Mouse (Mus musculus): ENCODE measurements around the gene Tet3. TPM values are rescaled to one million over a fixed set of nuclear protein-coding genes. Genes with fewer than 3 reads are reported as not detected.
A peak's percentile ranks its signal among the peaks of the same experiment; 100 is the strongest.

Gene Tet3
- polyA plus RNA-seq, 1 experiment from 2014 or later, result 47.1 TPM

DNA sequence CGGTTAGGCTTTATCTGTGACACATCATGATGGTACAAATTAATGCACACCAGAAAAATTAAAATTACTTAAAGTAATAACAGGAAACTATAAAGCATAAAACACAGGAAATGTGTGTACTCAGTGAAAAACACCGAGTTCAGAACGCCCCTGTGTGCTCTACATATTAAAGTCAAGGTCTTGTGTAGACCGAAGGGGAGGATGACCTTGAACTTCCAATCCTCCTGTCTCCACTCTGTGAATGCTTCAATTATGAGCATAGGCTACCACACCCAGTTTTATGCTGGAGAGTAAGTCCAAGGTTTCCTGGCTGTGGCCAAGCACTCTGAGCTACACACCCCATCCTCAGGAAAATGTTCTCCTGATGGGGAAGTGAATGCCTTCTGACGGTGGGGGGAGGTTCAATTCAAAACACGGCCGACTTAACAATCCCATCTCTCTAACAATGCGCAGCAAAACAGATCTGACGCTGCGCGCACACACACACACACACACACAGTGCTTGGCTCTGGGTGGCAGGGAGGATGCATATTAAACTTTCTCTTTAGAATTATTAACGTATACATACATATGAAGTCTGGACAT is 43.4 kb downstream of the Tet3 start:
- Histone ChIP-seq H3K9me3 (ENCODE audit: control insufficient read depth, low read length) (no peaks in the 10 kb centered on the region), H3K27ac (ENCODE audit: low read length) (no peak overlapping the region), H3K4me3 (ENCODE audit: low read length) (no peak overlapping the region), H3K4me2 (ENCODE audit: low read depth, low read length) (no peak overlapping the region), H3K4me1 (replicated peaks; ENCODE audit: control insufficient read depth, insufficient read depth, low read length) (peaks cover 69% of the 10 kb centered on the region), H3K36me3 (ENCODE audit: control insufficient read depth, insufficient read depth, low read length) (0 out of 2 replicates have a peak, but pooled peaks cover 6% of the 10 kb centered on the region), H3K9ac (ENCODE audit: low read length) (no peak overlapping the region), H3K27me3 (ENCODE audit: control insufficient read depth, insufficient read depth, low read depth, low read length) (no peaks in the 10 kb centered on the region)
- 79% methylated on average over 12 of the region's 12 CpGs for WGBS
- ATAC-seq (ENCODE audit: low read depth), result 0 out of 2 replicates have a peak, but pooled peaks have one; percentile 19

DNA sequence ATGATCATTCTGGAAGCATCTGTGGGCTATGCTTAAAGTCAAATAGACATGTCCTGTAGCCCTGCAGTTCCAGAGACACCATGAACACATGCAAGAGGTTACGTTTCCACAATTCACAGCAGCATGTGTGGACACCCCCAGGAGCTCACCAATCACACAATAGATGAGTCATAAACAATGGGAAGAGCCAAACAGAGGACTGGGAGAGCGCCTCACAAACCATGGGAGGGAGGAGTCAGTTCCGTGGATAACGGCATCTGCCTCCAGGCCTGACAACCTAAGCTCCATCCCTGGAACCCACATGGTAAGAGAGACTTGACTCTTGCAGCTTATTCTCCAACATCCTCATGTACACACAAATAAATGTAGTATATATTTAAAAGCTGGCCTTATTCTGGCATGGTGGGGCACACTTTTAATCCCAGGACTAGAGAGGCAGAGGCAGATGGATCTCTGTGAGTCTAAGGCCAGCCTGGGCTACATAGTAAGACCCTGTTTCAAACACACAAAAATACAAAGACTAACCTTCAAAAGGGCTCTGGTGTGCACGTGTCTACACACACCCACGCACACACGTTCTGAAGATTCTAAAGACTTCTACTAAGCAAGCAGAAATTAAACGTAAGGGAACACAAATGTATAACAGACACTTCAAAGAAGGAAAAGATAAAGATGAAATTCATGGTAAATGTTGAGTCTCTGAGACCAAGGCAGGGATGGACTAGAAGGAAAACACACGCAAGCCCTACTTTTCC is 44.1 kb downstream of the Tet3 start:
- no peak for ATAC-seq (ENCODE audit: low read depth)
- H3K4me1 ChIP-seq (replicated peaks; ENCODE audit: control insufficient read depth, insufficient read depth, low read length), result peaks cover 76% of the 10 kb centered on the region
- no peak overlapping the region for H3K4me2 ChIP-seq (ENCODE audit: low read depth, low read length)
- no peak overlapping the region for H3K4me3 ChIP-seq (ENCODE audit: low read length)
- no peaks in the 10 kb centered on the region for H3K27me3 ChIP-seq (ENCODE audit: control insufficient read depth, insufficient read depth, low read depth, low read length)
- no peak overlapping the region for H3K9ac ChIP-seq (ENCODE audit: low read length)
- 76% methylated on average over 9 of the region's 9 CpGs for WGBS
- H3K27ac ChIP-seq (ENCODE audit: low read length), result no peak overlapping the region
- H3K36me3 ChIP-seq (ENCODE audit: control insufficient read depth, insufficient read depth, low read length), result 0 out of 2 replicates have a peak, but pooled peaks cover 6% of the 10 kb centered on the region
- H3K9me3 ChIP-seq (ENCODE audit: control insufficient read depth, low read length), result no peaks in the 10 kb centered on the region

DNA sequence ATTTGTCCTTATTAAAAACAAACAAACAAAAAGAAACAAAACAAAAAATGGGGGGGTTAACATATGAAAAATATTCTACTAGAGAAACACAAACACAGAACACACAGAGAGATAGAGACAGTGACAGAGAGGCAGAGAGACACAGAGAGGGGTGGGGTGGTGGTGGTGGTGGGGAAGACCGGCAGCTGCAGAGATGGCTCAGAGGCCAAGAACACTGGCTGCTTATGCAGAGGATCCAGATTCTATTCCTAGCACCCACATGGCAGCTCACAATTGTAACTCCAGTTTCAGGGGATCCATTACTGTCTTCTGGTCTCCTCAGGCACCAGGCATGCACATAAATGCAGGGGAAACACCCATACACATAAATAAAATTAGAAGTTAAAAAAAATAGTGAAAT is 45.2 kb downstream of the Tet3 start:
- H3K36me3 ChIP-seq (ENCODE audit: control insufficient read depth, insufficient read depth, low read length), result 0 out of 2 replicates have a peak, but pooled peaks cover 6% of the 10 kb centered on the region
- no peak for ATAC-seq (ENCODE audit: low read depth)
- H3K9me3 ChIP-seq (ENCODE audit: control insufficient read depth, low read length), result no peaks in the 10 kb centered on the region
- no peaks in the 10 kb centered on the region for H3K27me3 ChIP-seq (ENCODE audit: control insufficient read depth, insufficient read depth, low read depth, low read length)
- WGBS, result 45% methylated on average over 1 of the region's 1 CpGs
- H3K9ac ChIP-seq (ENCODE audit: low read length), result no peak overlapping the region
- no peak overlapping the region for H3K4me3 ChIP-seq (ENCODE audit: low read length)
- peaks cover 75% of the 10 kb centered on the region for H3K4me1 ChIP-seq (replicated peaks; ENCODE audit: control insufficient read depth, insufficient read depth, low read length)
- no peak overlapping the region for H3K4me2 ChIP-seq (ENCODE audit: low read depth, low read length)
- H3K27ac ChIP-seq (ENCODE audit: low read length), result no peak overlapping the region

DNA sequence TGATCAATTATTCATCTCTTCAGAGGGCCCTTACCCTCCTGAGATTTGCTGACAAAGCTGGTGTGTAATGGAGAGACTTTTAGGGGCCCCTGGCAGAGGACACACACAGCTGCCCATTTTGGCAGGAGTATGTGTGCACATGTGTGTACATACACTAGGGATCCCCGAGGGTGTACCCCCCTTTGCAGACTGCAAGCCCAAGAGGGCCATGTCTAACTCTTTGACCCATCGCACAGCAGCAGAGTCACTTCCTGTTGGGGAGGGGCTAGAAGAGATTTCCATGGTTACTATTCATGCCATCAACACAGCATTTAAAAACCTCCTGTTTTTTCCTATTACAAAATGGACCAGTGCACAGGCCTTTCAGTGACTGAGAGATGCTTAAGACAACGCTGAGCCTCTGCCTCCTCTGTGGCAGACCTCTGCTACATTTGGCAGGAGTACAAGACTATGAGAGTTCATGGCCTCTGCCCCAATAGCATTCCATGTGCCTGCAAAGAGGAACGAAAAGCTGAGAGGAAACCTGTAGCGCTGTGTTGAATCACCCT is 46.0 kb downstream of the Tet3 start:
- no peak overlapping the region for H3K4me2 ChIP-seq (ENCODE audit: low read depth, low read length)
- no peak overlapping the region for H3K9ac ChIP-seq (ENCODE audit: low read length)
- peaks cover 6% of the 10 kb centered on the region; the same call in 1 of the 2 replicates for H3K36me3 ChIP-seq (ENCODE audit: control insufficient read depth, insufficient read depth, low read length)
- no peak overlapping the region for H3K4me3 ChIP-seq (ENCODE audit: low read length)
- H3K27ac ChIP-seq (ENCODE audit: low read length), result no peak overlapping the region
- no peaks in the 10 kb centered on the region for H3K27me3 ChIP-seq (ENCODE audit: control insufficient read depth, insufficient read depth, low read depth, low read length)
- H3K4me1 ChIP-seq (replicated peaks; ENCODE audit: control insufficient read depth, insufficient read depth, low read length), result peaks cover 71% of the 10 kb centered on the region
- no peaks in the 10 kb centered on the region for H3K9me3 ChIP-seq (ENCODE audit: control insufficient read depth, low read length)
- 41% methylated on average over 5 of the region's 5 CpGs for WGBS
- 0 out of 2 replicates have a peak, but pooled peaks have one; percentile 18 for ATAC-seq (ENCODE audit: low read depth)

DNA sequence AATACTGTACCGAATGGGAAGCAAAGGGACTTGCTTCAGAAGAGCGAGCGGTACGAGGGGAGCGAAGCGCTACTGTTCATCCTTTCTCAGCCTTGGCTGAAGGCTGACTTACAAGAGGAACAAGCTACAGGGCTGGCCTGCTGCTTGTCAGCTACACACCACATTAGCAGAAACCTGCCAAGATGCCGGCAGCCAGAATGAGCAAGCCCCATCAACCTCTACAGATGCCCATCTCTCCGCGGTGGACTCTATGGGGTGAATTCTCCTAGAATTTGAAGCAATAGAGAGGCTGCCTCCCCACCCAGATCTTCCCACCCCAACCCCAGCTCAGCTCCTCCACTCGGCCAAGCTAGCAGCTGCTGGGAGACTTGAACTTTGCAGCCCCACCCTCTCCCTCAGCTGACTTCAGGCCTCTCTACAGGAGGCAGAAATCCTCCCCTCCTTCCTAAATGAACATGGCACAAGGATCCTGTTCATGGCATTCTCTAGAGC is 46.5 kb downstream of the Tet3 start:
- peaks cover 68% of the 10 kb centered on the region for H3K4me1 ChIP-seq (replicated peaks; ENCODE audit: control insufficient read depth, insufficient read depth, low read length)
- no peak overlapping the region for H3K27ac ChIP-seq (ENCODE audit: low read length)
- ATAC-seq (ENCODE audit: low read depth), result no peak
- no peaks in the 10 kb centered on the region for H3K27me3 ChIP-seq (ENCODE audit: control insufficient read depth, insufficient read depth, low read depth, low read length)
- no peaks in the 10 kb centered on the region for H3K9me3 ChIP-seq (ENCODE audit: control insufficient read depth, low read length)
- H3K4me2 ChIP-seq (ENCODE audit: low read depth, low read length), result no peak overlapping the region
- H3K4me3 ChIP-seq (ENCODE audit: low read length), result no peak overlapping the region
- peaks cover 6% of the 10 kb centered on the region; the same call in 1 of the 2 replicates for H3K36me3 ChIP-seq (ENCODE audit: control insufficient read depth, insufficient read depth, low read length)
- H3K9ac ChIP-seq (ENCODE audit: low read length), result no peak overlapping the region
- WGBS, result 75% methylated on average over 10 of the region's 10 CpGs

DNA sequence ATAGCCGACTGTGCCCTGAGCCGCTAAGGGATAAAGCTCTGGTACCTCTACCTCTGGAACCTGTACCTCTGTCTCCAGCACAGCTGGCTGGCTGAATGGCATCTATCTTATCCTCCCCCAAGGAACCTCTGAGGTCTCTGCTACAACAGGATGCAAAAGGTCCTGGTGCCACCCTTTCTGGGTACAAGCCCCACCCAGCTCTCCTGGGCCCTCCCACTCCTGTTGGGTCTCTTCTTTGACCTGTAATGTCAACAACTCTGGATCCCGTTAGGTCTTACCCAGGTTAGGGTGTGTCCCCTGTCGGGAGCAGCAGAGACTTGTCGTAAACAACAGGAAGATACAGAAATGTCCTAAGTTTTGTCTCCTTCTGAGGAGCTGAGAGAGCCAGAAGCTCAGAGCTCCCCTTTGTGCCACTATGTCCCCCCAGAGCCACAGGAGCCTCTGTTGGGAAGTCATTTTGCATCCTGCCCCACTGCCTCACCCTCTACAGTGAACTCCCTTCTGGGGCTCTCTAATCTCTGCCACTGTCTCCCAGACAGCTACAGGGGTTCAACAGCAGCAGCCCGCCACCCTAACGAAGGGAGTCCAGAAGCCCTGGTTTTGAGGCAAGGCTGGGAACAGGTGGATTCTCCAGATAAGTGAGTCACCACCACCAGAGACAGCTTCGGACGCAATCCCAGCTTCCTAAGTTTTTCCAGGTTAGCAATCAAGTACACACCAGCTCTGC is 47.1 kb downstream of the Tet3 start:
- no peak overlapping the region for H3K9ac ChIP-seq (ENCODE audit: low read length)
- H3K4me1 ChIP-seq (replicated peaks; ENCODE audit: control insufficient read depth, insufficient read depth, low read length), result peaks cover 61% of the 10 kb centered on the region
- no peak for ATAC-seq (ENCODE audit: low read depth)
- H3K4me3 ChIP-seq (ENCODE audit: low read length), result no peak overlapping the region
- H3K4me2 ChIP-seq (ENCODE audit: low read depth, low read length), result no peak overlapping the region
- H3K9me3 ChIP-seq (ENCODE audit: control insufficient read depth, low read length), result no peaks in the 10 kb centered on the region
- no peak overlapping the region; the same call in 1 of the 2 replicates for H3K27ac ChIP-seq (ENCODE audit: low read length)
- peaks cover 6% of the 10 kb centered on the region; the same call in 1 of the 2 replicates for H3K36me3 ChIP-seq (ENCODE audit: control insufficient read depth, insufficient read depth, low read length)
- WGBS, result 72% methylated on average over 9 of the region's 9 CpGs
- H3K27me3 ChIP-seq (ENCODE audit: control insufficient read depth, insufficient read depth, low read depth, low read length), result no peaks in the 10 kb centered on the region

DNA sequence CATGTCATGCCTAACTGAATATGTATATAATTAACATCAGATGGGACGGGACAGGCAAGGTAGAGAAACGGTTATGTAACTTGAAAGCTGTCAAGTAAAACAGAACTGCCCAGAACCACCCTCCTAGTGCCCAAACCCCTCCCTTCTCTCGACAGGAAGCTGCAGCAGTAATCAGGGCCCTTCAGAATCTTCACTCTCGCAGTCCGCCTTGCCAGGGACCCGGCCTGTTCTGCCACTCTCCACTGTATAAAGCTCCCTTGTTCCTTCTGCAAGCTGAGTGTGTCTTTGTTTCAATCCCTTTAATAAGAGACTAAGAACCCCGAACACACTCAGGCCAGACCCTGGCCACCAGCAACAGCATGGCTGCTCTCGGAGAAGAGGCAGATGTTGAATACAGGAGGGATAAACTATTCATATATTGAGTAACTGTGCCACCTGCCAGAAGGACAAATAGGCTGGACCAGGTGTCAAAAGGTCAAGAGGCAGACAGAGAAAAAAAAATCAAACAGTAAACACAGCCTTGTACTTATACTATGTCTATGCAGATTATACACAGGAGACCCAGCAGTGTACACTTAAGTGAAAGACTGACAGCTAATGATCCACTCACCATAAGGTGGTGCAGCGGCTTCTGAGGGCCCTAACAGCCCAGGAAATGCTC is 48.7 kb downstream of the Tet3 start:
- H3K27me3 ChIP-seq (ENCODE audit: control insufficient read depth, insufficient read depth, low read depth, low read length), result no peaks in the 10 kb centered on the region
- 40% methylated on average over 9 of the region's 9 CpGs for WGBS
- no peak overlapping the region for H3K4me3 ChIP-seq (ENCODE audit: low read length)
- ATAC-seq (ENCODE audit: low read depth), result peak; percentile 43
- peak overlapping the region; percentile 69 for H3K27ac ChIP-seq (ENCODE audit: low read length)
- H3K9ac ChIP-seq (ENCODE audit: low read length), result no peak overlapping the region
- peaks cover 51% of the 10 kb centered on the region for H3K4me1 ChIP-seq (replicated peaks; ENCODE audit: control insufficient read depth, insufficient read depth, low read length)
- no peak overlapping the region for H3K4me2 ChIP-seq (ENCODE audit: low read depth, low read length)
- peaks cover 6% of the 10 kb centered on the region; the same call in 1 of the 2 replicates for H3K36me3 ChIP-seq (ENCODE audit: control insufficient read depth, insufficient read depth, low read length)
- no peaks in the 10 kb centered on the region for H3K9me3 ChIP-seq (ENCODE audit: control insufficient read depth, low read length)

DNA sequence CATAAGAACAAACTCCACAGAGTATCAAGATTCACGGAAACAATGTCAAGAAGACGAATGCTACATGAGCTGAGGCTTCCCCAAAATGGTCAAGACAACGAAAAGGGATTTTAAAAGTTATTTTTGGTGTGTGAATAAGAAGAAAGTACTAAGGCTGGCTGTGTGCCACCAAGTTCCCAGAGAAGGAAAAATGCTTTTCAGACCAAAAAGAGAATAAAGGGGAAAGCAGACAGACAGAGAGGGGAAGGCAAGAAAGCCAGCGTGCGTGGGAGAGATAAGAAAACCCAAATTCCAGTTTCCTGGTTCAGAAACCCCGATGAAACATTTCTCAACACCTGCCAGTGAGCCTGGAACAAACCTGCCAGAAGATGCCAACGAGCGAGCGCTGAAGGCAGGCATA is 50.4 kb downstream of the Tet3 start:
- Histone ChIP-seq H3K9ac (ENCODE audit: low read length) (no peak overlapping the region), H3K4me3 (ENCODE audit: low read length) (no peak overlapping the region), H3K4me1 (replicated peaks; ENCODE audit: control insufficient read depth, insufficient read depth, low read length) (peaks cover 37% of the 10 kb centered on the region), H3K4me2 (ENCODE audit: low read depth, low read length) (no peak overlapping the region), H3K27ac (ENCODE audit: low read length) (peak overlapping the region; percentile 29), H3K9me3 (ENCODE audit: control insufficient read depth, low read length) (no peaks in the 10 kb centered on the region), H3K27me3 (ENCODE audit: control insufficient read depth, insufficient read depth, low read depth, low read length) (no peaks in the 10 kb centered on the region), H3K36me3 (ENCODE audit: control insufficient read depth, insufficient read depth, low read length) (peaks cover 11% of the 10 kb centered on the region)
- ATAC-seq (ENCODE audit: low read depth), result no peak
- WGBS, result 71% methylated on average over 9 of the region's 9 CpGs
